Mouse (Mus musculus): ENCODE measurements at regions not wholly inside any gene's neighbourhood (a gene's known extent, or its start where the extent isn't known, plus 50 kb on each side); places are given as distances from the start of the nearest gene placed in this dataset.

DNA sequence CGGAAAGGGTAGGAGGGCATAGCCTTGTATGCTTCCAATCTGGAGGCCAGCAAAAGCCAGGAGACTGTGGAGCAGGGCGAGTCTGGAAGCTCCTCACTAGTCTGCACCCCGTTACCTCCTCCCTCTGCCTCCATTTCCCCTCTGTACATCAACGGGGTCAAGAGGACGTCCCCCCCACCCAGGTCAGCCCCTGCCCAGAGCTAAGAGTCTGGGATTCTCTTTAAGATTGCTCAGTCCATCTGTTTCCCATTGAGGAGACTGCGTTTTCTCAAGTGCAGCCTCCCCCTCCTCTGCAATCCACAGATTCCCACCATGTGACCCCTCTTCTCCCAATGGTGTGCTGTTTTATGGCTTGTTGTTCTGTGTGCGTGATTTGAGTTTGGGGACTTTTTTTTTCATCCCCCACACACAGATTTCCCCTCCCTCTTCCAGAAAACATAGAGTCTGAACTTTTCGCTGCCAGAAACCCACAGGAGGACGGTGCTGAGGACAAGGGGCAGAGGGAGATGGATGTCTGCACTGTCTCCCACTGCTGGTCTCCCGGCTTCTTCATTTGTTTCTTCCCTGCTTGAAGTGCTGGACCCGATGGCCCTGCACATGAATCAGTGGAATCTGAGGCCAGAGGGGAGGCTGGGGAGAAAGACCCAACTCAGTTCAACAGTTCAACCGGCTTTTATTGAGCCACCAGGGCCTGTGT lies 162.6 kb downstream of the Cyp26b1 start:
- no peaks in the 10 kb centered on the region for H3K36me3 ChIP-seq (replicated peaks)
- H3K4me1 ChIP-seq: peaks cover 7% of the 10 kb centered on the region
- ATAC-seq (ENCODE audit: low FRiP score): no peak
- H3K27ac ChIP-seq: no peak overlapping the region
- no peak overlapping the region for H3K4me2 ChIP-seq
- H3K4me3 ChIP-seq (replicated peaks): no peak overlapping the region
- no peak overlapping the region for H3K9ac ChIP-seq
- 60% methylated on average over 12 of the region's 12 CpGs for WGBS
- no peaks in the 10 kb centered on the region for H3K9me3 ChIP-seq
- no peaks in the 10 kb centered on the region for H3K27me3 ChIP-seq

DNA sequence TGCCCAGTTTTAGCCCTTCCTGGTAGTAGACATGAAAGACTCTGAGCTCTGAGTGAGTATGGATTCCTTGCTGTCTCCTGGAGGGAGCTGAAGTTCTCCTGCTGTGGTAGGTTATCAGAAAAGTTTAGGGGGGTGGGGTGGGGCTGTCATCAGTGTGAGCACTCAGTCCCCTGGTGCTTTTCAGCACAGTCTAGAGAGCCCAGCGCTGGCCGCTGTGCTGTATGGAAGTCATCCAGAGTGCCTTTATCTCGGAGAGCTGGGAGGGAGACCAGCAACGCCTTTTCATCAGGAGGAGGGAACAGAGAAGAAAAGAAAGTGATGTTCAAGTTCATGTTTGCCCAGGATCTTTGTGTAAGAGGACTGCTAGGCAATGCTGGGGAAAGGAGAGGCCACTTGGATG lies 163.6 kb downstream of the Cyp26b1 start:
- Histone ChIP-seq H3K36me3 (replicated peaks) (no peaks in the 10 kb centered on the region), H3K27ac (no peak overlapping the region), H3K9me3 (no peaks in the 10 kb centered on the region), H3K4me1 (peaks cover 7% of the 10 kb centered on the region), H3K4me2 (no peak overlapping the region), H3K9ac (no peak overlapping the region), H3K27me3 (no peaks in the 10 kb centered on the region), H3K4me3 (replicated peaks) (no peak overlapping the region)
- WGBS: 59% methylated on average over 4 of the region's 4 CpGs
- no peak for ATAC-seq (ENCODE audit: low FRiP score)

DNA sequence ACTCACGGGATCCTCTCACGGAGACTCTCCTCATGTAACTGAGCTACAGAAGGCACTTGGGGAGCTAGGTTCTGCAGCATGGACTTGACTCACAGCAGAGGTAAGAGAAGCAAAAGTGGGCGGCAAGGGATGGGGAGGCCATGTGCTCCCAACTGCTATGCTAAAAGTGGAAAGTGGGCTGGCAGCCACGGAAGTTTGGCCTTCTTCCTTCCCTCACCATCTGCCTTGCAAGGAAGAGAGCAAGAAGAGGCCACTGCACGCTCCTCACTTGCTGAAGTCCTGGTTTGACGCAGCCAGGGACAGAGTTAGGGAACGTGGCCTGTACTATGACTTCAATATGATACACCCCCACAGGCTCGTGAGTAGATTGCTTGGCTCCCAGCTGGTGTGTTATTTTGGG lies 164.5 kb downstream of the Cyp26b1 start:
- no peaks in the 10 kb centered on the region for H3K9me3 ChIP-seq
- WGBS: 89% methylated on average over 8 of the region's 8 CpGs
- no peak overlapping the region for H3K9ac ChIP-seq
- H3K4me1 ChIP-seq: peaks cover 7% of the 10 kb centered on the region
- H3K4me2 ChIP-seq: no peak overlapping the region
- ATAC-seq (ENCODE audit: low FRiP score): no peak
- no peaks in the 10 kb centered on the region for H3K36me3 ChIP-seq (replicated peaks)
- no peaks in the 10 kb centered on the region for H3K27me3 ChIP-seq
- H3K4me3 ChIP-seq (replicated peaks): no peak overlapping the region
- no peak overlapping the region for H3K27ac ChIP-seq

DNA sequence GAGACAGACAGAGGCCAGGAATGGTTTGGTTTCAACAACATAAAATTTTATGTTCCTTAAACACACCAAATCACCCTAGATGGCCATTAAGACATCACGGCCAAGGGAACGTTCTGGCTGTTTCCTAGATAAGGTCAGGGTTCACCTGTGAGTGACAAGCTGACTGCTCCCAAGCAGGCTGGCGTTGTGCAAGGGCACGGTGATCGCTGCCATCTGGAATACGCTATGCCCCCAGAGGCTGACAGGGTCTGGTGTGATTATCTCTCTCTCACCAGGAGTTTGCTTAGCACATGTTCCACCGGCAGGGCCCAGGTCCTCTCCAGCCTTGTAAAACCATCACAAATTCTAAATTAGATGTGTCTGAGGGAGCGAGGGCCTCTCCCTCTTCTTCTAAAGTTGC lies 167.0 kb downstream of the Cyp26b1 start:
- no peak overlapping the region for H3K9ac ChIP-seq
- WGBS: 83% methylated on average over 8 of the region's 8 CpGs

DNA sequence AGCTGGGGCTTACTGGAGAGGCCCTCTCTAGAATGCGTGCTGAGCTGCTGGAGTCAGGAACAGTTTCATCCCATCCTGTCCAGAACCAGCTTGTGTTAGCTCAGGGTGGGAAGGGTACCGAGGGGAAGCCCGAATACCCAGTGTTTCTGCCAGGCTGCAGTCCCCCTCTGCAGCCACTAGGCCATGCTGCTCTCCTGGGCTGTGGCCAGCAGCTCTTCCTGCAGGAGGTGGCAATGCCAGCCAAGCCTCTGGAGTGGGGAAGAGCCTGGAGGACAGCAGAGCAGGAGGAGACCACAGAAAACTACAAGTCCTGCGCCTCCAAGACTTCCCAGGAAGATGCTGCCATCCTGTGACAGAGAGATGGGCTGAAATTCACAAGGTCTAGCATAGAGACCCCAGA lies 167.9 kb downstream of the Cyp26b1 start:
- Histone ChIP-seq H3K27ac (no peak overlapping the region), H3K9me3 (no peaks in the 10 kb centered on the region), H3K4me3 (replicated peaks) (no peak overlapping the region), H3K4me1 (peaks cover under 1% of the 10 kb centered on the region; the same call in 1 of the 2 replicates), H3K36me3 (replicated peaks) (no peaks in the 10 kb centered on the region), H3K27me3 (no peaks in the 10 kb centered on the region), H3K9ac (no peak overlapping the region), H3K4me2 (no peak overlapping the region)
- 44% methylated on average over 4 of the region's 4 CpGs for WGBS
- no peak; the same call in 1 of the 2 replicates for ATAC-seq (ENCODE audit: low FRiP score)

More for the DNA sequence above, 167.0 kb downstream of the Cyp26b1 start:
- H3K36me3 ChIP-seq (replicated peaks): no peaks in the 10 kb centered on the region
- H3K27me3 ChIP-seq: no peaks in the 10 kb centered on the region
- no peaks in the 10 kb centered on the region for H3K9me3 ChIP-seq
- H3K4me1 ChIP-seq: peaks cover 7% of the 10 kb centered on the region; the same call in 1 of the 2 replicates
- H3K4me2 ChIP-seq: no peak overlapping the region
- no peak overlapping the region for H3K4me3 ChIP-seq (replicated peaks)
- no peak overlapping the region for H3K27ac ChIP-seq
- no peak for ATAC-seq (ENCODE audit: low FRiP score)

DNA sequence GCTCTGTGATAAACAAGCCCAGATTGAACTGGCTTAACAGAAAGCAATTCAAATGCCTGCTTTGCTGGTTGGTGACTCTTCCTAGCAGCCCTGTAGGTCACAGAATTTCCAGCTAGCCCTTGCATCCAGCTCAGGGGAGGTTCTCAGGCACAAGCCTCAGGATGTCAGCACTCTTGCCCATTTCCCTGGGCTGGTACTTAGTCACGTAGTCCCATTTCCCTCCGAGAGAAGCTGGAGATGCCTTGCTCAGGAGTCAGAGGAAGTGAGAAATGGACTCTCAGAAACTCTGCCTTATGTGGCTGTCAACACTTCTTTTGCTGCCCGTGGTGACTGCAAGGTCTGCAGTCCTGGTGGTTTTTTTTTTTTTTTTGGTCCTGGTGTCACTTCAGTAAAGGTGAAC lies 170.8 kb downstream of the Cyp26b1 start:
- no peak overlapping the region for H3K4me3 ChIP-seq (replicated peaks)
- no peak overlapping the region for H3K4me2 ChIP-seq
- 69% methylated on average over 3 of the region's 3 CpGs for WGBS
- H3K36me3 ChIP-seq (replicated peaks): no peaks in the 10 kb centered on the region
- H3K9me3 ChIP-seq: no peaks in the 10 kb centered on the region
- H3K27ac ChIP-seq: no peak overlapping the region
- no peaks in the 10 kb centered on the region for H3K4me1 ChIP-seq
- H3K27me3 ChIP-seq: no peaks in the 10 kb centered on the region; the same call in 1 of the 2 replicates
- H3K9ac ChIP-seq: no peak overlapping the region
- no peak for ATAC-seq (ENCODE audit: low FRiP score)

DNA sequence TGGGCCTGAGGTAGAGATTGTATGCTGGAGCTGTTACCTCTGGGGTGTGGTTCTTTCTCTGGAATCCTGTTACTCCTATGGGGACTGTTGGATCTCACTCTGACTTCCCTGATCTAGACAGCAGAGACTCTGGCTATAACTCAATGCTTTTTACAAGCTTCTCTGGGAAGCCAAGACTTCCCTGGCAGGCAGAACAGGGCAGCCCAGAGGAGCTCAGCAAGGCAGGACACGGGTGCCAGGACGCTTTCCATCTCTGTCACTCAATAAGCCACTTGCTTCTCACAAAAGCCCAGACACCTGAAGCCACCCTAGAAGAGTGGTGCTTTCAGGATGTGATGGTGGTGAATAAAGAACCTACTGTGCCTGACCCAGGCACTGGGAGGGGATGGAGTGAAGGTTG lies 174.0 kb downstream of the Cyp26b1 start:
- Histone ChIP-seq H3K9ac (no peak overlapping the region), H3K36me3 (replicated peaks) (no peaks in the 10 kb centered on the region), H3K4me1 (no peaks in the 10 kb centered on the region), H3K4me2 (no peak overlapping the region), H3K27me3 (no peaks in the 10 kb centered on the region; the same call in 1 of the 2 replicates), H3K27ac (no peak overlapping the region), H3K9me3 (no peaks in the 10 kb centered on the region), H3K4me3 (replicated peaks) (no peak overlapping the region)
- no peak for ATAC-seq (ENCODE audit: low FRiP score)
- 84% methylated on average over 2 of the region's 2 CpGs for WGBS

DNA sequence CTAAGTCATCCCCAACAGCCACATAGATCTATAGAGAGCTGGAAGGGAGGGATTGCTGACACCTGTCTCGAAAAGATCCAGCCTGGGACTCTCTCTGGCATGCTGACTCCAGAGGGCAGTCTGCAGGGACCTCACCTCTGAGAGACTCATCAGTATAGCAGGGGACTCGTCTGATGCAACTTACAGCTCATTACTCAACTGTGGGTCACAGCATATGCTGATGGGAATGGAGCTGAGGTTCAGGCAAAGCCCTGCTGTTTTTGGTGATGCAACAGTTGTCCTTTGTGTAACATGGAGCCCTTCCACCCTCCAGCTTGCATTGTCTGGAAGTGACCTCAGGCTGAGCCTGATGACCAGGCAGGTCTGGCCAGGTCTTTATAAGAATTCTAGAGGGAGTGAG lies 174.4 kb downstream of the Cyp26b1 start:
- H3K27ac ChIP-seq: no peak overlapping the region
- no peaks in the 10 kb centered on the region for H3K4me1 ChIP-seq
- ATAC-seq (ENCODE audit: low FRiP score): no peak
- no peak overlapping the region for H3K4me2 ChIP-seq
- H3K9ac ChIP-seq: no peak overlapping the region
- no peaks in the 10 kb centered on the region; the same call in 1 of the 2 replicates for H3K27me3 ChIP-seq
- no peaks in the 10 kb centered on the region for H3K36me3 ChIP-seq (replicated peaks)
- H3K4me3 ChIP-seq (replicated peaks): no peak overlapping the region
- WGBS: 73% methylated on average over 2 of the region's 2 CpGs
- no peaks in the 10 kb centered on the region for H3K9me3 ChIP-seq

DNA sequence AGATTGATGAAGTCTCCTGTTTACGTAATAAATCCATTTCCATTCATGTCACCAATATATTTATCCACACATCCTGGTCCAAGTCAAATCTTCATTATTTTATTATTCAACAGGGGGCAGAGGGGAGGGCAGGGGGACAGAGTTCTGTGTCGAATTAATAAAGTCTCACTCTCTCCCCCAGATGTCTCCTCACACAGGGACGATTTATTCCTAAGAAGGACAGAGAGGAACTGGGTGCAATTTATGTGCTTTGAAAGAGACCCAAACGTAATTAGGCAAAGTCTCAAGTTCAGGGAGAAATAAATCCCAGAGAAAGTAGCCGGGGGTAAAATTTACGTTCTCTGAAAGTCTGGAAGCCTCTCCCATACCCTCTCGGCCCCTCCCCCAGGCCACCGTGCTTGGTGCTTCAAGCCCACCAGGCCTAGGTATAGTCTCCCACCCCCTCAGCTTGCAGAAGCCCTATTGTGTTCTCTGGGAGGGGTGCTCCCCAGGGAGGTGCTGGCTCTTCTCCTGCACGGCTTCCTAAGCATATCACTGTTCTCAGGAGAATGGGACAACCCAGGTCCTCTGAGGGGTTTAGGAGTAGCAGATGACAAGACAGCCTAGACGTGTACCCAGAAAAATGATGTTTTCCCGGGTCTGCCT lies 176.6 kb downstream of the Cyp26b1 start:
- no peaks in the 10 kb centered on the region for H3K4me1 ChIP-seq
- no peaks in the 10 kb centered on the region; the same call in 1 of the 2 replicates for H3K27me3 ChIP-seq
- no peak overlapping the region for H3K4me3 ChIP-seq (replicated peaks)
- no peak overlapping the region for H3K27ac ChIP-seq
- ATAC-seq (ENCODE audit: low FRiP score): no peak
- 63% methylated on average over 11 of the region's 11 CpGs for WGBS
- H3K9ac ChIP-seq: no peak overlapping the region
- no peaks in the 10 kb centered on the region for H3K36me3 ChIP-seq (replicated peaks)
- H3K4me2 ChIP-seq: no peak overlapping the region
- H3K9me3 ChIP-seq: no peaks in the 10 kb centered on the region

DNA sequence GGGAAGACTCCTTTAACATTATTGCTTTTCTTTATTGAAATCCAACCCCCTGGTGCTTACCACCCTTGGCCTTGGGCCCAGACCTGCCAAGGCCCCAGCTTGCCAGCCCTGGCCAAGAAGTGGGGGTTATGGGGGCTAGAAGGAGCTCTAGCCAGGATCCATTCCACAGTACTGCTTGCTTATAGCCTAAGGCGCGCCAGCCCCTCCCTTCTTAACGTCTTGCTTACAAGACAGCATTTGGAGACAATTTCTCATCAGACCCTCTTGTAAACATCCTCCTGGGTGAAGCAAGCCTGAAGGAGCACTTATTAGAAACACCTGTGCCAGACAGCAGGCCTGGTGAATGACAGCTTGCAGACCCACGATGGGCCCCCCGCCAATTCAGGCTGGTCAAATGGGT lies 179.3 kb downstream of the Cyp26b1 start:
- ATAC-seq (ENCODE audit: low FRiP score): no peak
- 78% methylated on average over 5 of the region's 5 CpGs for WGBS
- H3K4me1 ChIP-seq: no peaks in the 10 kb centered on the region

DNA sequence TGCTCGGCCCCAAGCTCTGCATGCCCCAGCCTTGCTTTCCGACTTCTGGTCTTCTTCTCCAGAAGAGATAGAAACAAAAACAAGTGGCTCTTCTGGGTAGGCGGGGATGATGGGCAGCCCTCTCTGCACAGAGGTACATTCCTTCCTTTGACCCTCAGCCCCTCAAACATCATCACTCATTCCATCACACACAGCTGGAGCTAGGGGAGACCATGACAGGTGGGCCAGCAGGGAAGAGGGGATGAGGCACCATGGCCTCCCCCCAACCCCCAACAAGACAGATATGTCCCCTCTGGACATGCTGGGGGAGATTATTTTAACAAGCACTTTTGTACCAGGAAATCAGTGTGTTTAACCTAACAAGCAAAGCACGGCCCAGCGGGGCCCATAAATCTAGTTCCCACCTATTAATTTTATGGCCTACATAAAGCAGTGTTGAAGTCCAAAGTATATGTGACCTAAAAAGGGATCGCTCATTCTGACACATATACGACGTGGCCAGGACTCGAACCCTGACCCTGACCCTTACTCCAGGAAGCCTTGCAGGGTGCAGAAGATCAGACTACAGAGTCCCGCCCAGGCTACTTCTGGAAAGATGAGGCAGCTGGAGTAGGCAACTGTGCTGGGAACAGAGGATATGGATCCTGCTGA lies 183.7 kb downstream of the Cyp26b1 start:
- Histone ChIP-seq H3K9ac (no peak overlapping the region), H3K27ac (no peak overlapping the region), H3K36me3 (replicated peaks) (no peaks in the 10 kb centered on the region), H3K27me3 (peaks cover 3% of the 10 kb centered on the region; the same call in 1 of the 2 replicates), H3K9me3 (no peaks in the 10 kb centered on the region), H3K4me1 (no peaks in the 10 kb centered on the region), H3K4me2 (no peak overlapping the region), H3K4me3 (replicated peaks) (no peak overlapping the region)
- WGBS: 95% methylated on average over 10 of the region's 10 CpGs
- no peak for ATAC-seq (ENCODE audit: low FRiP score)

More for the DNA sequence above, 179.3 kb downstream of the Cyp26b1 start:
- Histone ChIP-seq H3K4me2 (no peak overlapping the region), H3K27me3 (no peaks in the 10 kb centered on the region; the same call in 1 of the 2 replicates), H3K27ac (no peak overlapping the region), H3K9ac (no peak overlapping the region), H3K9me3 (no peaks in the 10 kb centered on the region), H3K4me3 (replicated peaks) (no peak overlapping the region), H3K36me3 (replicated peaks) (no peaks in the 10 kb centered on the region)

DNA sequence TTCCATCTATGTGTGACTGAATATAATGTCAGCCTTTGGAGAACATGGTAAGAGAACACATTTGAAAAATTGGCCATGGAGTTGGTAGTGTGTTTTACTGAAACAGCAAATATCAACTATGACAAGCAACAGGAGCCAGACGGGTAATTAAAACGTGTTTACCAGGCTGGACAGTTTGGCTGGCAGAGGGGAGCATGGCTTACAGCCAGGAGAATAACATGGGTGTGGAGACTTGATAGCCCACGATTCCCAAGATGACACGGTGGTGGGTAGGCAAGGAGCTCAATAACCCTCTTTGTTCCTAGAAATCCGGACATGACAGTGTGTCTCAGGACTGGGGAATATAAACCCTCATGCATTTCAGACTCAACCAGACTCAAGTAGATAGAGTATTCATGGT lies 185.2 kb downstream of the Cyp26b1 start:
- Histone ChIP-seq H3K27me3 (peaks cover 3% of the 10 kb centered on the region; the same call in 1 of the 2 replicates), H3K9ac (no peak overlapping the region), H3K9me3 (no peaks in the 10 kb centered on the region), H3K36me3 (replicated peaks) (no peaks in the 10 kb centered on the region), H3K4me1 (no peaks in the 10 kb centered on the region), H3K4me3 (replicated peaks) (no peak overlapping the region), H3K4me2 (no peak overlapping the region), H3K27ac (no peak overlapping the region)
- no peak for ATAC-seq (ENCODE audit: low FRiP score)
- WGBS: 82% methylated on average over 5 of the region's 5 CpGs
